Mouse (Mus musculus): ENCODE data around the gene Tbkbp1. TPM values are rescaled to one million over a fixed set of nuclear protein-coding genes. Genes with fewer than 3 reads are reported as not detected.

The Tbkbp1 gene
- total RNA-seq, 2 experiments from 2014 or later = 3.3 to 6.8 TPM

Small RNA genes within 50 kb of the gene (microRNA-seq; reads per million reads assigned to microRNA genes)
- not detected for gene Mir7235

Other genes with a start within 250 kb of the Tbkbp1 start
- gene Cdk5rap3, start 235.0 kb downstream of the Tbkbp1 start, total RNA-seq (2021) = 10 to 100 TPM; 24.9 to 25.7 TPM
- gene Prr15l, start 223.4 kb downstream of the Tbkbp1 start, total RNA-seq (2021) = not detected
- gene Pnpo, start 207.5 kb downstream of the Tbkbp1 start, total RNA-seq (2021) = 1 to 10 TPM; 7.6 to 9.0 TPM
- gene Sp2, start 168.5 kb downstream of the Tbkbp1 start, total RNA-seq (2021) = 10 to 100 TPM; 11.2 TPM
- under 1 TPM; 0.09 to 0.14 TPM for gene Sp6, start 138.1 kb downstream of the Tbkbp1 start, total RNA-seq (2021)
- gene Scrn2, start 121.6 kb downstream of the Tbkbp1 start, total RNA-seq (2021) = 10 to 100 TPM; 13.1 to 13.2 TPM
- under 1 TPM in 1 of 2 experiments, not detected in 1; 0.16 TPM for gene Lrrc46, start 110.1 kb downstream of the Tbkbp1 start, total RNA-seq (2021)
- gene Mrpl10, start 109.9 kb downstream of the Tbkbp1 start, total RNA-seq (2021) = 10 to 100 TPM; 41.4 to 45.6 TPM
- 1 to 10 TPM; 2.5 to 2.9 TPM for gene Osbpl7, start 100.9 kb downstream of the Tbkbp1 start, total RNA-seq (2021)
- under 1 TPM; 0.41 to 0.50 TPM for gene Tbx21, start 36.2 kb downstream of the Tbkbp1 start, total RNA-seq (2021)
- gene Kpnb1, start 36.4 kb upstream of the Tbkbp1 start, total RNA-seq (2021) = 10 to 100 TPM; 47.7 to 52.4 TPM
- gene Npepps, start 129.1 kb upstream of the Tbkbp1 start, total RNA-seq (2021) = 10 to 100 TPM; 56.4 to 67.9 TPM
- 10 to 100 TPM; 33.6 to 39.0 TPM for gene Mrpl45, start 164.2 kb upstream of the Tbkbp1 start, total RNA-seq (2021)
- gene Gpr179, start 200.6 kb upstream of the Tbkbp1 start, total RNA-seq (2021) = under 1 TPM in 1 of 2 experiments, not detected in 1; 0.02 TPM
- gene Socs7, start 211.1 kb upstream of the Tbkbp1 start, total RNA-seq (2021) = 10 to 100 TPM; 43.0 to 43.5 TPM

All from gastrocnemius, adult 18-20 months (tissue).